Mouse (Mus musculus) neural tube, embryonic 11.5 days (tissue): Measurements from ENCODE around the gene Lpin2. TPM values are rescaled to one million over a fixed set of nuclear protein-coding genes. Genes with fewer than 3 reads are reported as not detected.
A peak's percentile ranks its signal among the peaks of the same experiment; 100 is the strongest.

Experiments
- ATAC-seq: fragments of 200-750 bp; cut with Nextera tagmentation; 2 replicates; pipeline ENCODE4 v1.8.0; 2017; ENCODE audit warnings: moderate number of reproducible peaks, mild to moderate bottlenecking, moderate TSS enrichment, moderate library complexity; ENCODE audit not compliant: insufficient read depth, low FRiP score, low TSS enrichment
- DNase-seq: peaks from one replicate; pipeline ENCODE4 v3.0.0-alpha.2; 2015; ENCODE audit warnings: low spot score
- H3K27ac ChIP-seq: fragments of 300-500 bp; sonication (generic); 2 replicates; pipeline ENCODE4 v1.5.1; 2014; ENCODE audit warnings: low read depth, mild to moderate bottlenecking, low read length
- H3K27me3 ChIP-seq: fragments of 300-500 bp; sonication (generic); 2 replicates; pipeline ENCODE4 v1.6.1; 2014; ENCODE audit warnings: mild to moderate bottlenecking, low read length, mixed read lengths; ENCODE audit not compliant: control insufficient read depth, insufficient read depth
- H3K36me3 ChIP-seq: fragments of 300-500 bp; sonication (generic); 2 replicates; pipeline ENCODE4 v1.6.1; 2014; ENCODE audit warnings: mild to moderate bottlenecking, low read length, moderate library complexity, mixed read lengths; ENCODE audit not compliant: control insufficient read depth, insufficient read depth
- H3K4me1 ChIP-seq: fragments of 300-500 bp; sonication (generic); 2 replicates; pipeline ENCODE4 v1.6.1; 2014; ENCODE audit warnings: low read length, mixed read lengths; ENCODE audit not compliant: control insufficient read depth, insufficient read depth
- H3K4me2 ChIP-seq: fragments of 300-500 bp; sonication (generic); 2 replicates; pipeline ENCODE4 v1.6.1; 2014; ENCODE audit warnings: low read depth, mild to moderate bottlenecking, moderate library complexity
- H3K4me3 ChIP-seq: fragments of 300-500 bp; sonication (generic); 2 replicates; pipeline ENCODE4 v1.5.1; 2014; ENCODE audit warnings: low read depth, low read length
- H3K9ac ChIP-seq: fragments of 300-500 bp; sonication (generic); 2 replicates; pipeline ENCODE4 v1.6.1; 2014; ENCODE audit warnings: mild to moderate bottlenecking, low read length
- H3K9me3 ChIP-seq: fragments of 300-500 bp; sonication (generic); 2 replicates; pipeline ENCODE4 v1.6.1; 2016; ENCODE audit warnings: low read length; ENCODE audit not compliant: control insufficient read depth
- WGBS: fragments of 180-500 bp; shearing (Covaris S2); extraction: QIAGEN DNeasy Blood & Tissue Kit; methylation state at CpG from one replicate; pipeline ENCODE4 v1.1.7; 2014; 5-methylcytosine and 5-hydroxymethylcytosine counted together
- polyA plus RNA-seq: library from polyadenylated mRNA; unstranded; fragments of >200 nt; fragmentation: Nextera tagmentation; extraction: Ambion mirVana; gene quantifications from 2 replicates; pipeline ENCODE4 v1.2.1, GENCODE M21; 2014

Lpin2 gene
- polyA plus RNA-seq, 1 experiment from 2014 or later, result 37.4 TPM

- Histone ChIP-seq H3K4me3 (no peak overlapping the region), H3K27ac (no peak overlapping the region), H3K9ac (no peak overlapping the region), H3K4me2 (no peak overlapping the region), H3K4me1 (no peaks in the 10 kb centered on the region), H3K36me3 (0 out of 2 replicates have a peak, but pooled peaks cover 3% of the 10 kb centered on the region), H3K27me3 (no peaks in the 10 kb centered on the region), H3K9me3 (no peaks in the 10 kb centered on the region)
- WGBS, result 82% methylated on average over 17 of the region's 17 CpGs
- no peak for ATAC-seq
- no peak for DNase-seq
Measured at GRCm38 (mm10) chr17:71214514-71215240, 32.3 kb downstream of the Lpin2 start.

DNA sequence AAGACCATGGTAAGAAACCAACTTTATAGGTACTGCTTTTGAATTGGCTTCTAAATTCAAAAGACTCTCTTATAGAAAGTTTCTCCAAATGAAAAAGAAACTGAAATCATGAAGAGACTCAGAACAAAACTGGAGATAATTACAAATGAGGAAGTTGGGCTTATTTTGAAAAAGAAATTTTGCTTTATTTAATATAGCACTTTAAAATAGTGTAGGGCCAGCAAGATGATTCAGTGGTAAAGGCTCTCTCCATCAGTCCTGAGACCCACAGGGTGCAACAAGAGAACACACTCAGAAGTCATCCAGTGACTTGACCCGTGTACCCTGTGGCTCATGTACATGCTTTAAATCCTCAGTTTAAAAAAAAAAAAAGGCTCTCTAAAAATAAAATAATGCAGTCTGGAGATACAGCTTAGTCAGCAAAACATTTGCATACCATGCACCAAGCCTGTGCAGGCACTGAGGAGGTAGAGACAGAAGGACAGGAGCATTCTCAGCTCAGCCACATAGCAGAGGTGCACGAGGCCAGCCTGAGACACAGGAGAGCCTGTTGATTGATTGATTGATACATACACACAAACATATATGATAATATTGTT, 33.0 kb downstream of the Lpin2 start:
- Histone ChIP-seq H3K36me3 (0 out of 2 replicates have a peak, but pooled peaks cover 3% of the 10 kb centered on the region), H3K27me3 (no peaks in the 10 kb centered on the region), H3K9me3 (no peaks in the 10 kb centered on the region), H3K9ac (no peak overlapping the region), H3K27ac (no peak overlapping the region), H3K4me1 (no peaks in the 10 kb centered on the region), H3K4me3 (no peak overlapping the region), H3K4me2 (no peak overlapping the region)
- WGBS, result 77% methylated on average over 2 of the region's 2 CpGs
- ATAC-seq (no peak), DNase-seq (no peak)

DNA sequence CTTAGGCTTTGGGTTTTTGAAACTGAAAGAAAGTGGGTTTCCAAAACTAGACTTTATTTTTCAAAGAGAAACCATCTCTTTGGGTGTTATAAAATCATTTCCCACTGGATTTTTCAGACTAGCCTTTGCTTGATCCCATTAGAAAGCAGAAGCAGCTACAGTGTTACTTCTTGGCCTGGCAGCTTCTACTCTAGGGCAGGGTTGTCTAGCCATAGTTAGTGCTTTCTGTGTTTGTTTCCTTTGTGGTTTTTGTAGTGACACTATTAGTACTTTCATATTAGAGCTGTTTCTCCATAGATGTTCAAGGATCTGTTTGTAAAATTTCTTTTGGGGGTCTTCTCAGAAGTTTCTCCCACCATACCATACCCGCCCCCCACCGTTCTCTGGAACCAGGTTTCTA, 33.9 kb downstream of the Lpin2 start:
- no peak for ATAC-seq
- WGBS, result 87% methylated on average over 2 of the region's 2 CpGs

GRCm38 (mm10) chr17:71217111-71217685, 34.8 kb downstream of the Lpin2 start:
- ATAC-seq (no peak), DNase-seq (no peak)
- no peak overlapping the region for H3K4me3 ChIP-seq
- 92% methylated on average over 5 of the region's 5 CpGs for WGBS
- no peak overlapping the region for H3K9ac ChIP-seq
- H3K27me3 ChIP-seq, result no peaks in the 10 kb centered on the region
- H3K9me3 ChIP-seq, result no peaks in the 10 kb centered on the region
- H3K4me2 ChIP-seq, result no peak overlapping the region
- H3K36me3 ChIP-seq, result 0 out of 2 replicates have a peak, but pooled peaks cover 3% of the 10 kb centered on the region
- H3K27ac ChIP-seq, result no peak overlapping the region
- no peaks in the 10 kb centered on the region for H3K4me1 ChIP-seq

More for the DNA sequence above, 33.9 kb downstream of the Lpin2 start:
- no peak overlapping the region for H3K4me2 ChIP-seq
- H3K27ac ChIP-seq, result no peak overlapping the region
- H3K9me3 ChIP-seq, result no peaks in the 10 kb centered on the region
- no peaks in the 10 kb centered on the region for H3K4me1 ChIP-seq
- H3K4me3 ChIP-seq, result no peak overlapping the region
- H3K9ac ChIP-seq, result no peak overlapping the region
- no peak for DNase-seq
- no peaks in the 10 kb centered on the region for H3K27me3 ChIP-seq
- 0 out of 2 replicates have a peak, but pooled peaks cover 3% of the 10 kb centered on the region for H3K36me3 ChIP-seq

DNA sequence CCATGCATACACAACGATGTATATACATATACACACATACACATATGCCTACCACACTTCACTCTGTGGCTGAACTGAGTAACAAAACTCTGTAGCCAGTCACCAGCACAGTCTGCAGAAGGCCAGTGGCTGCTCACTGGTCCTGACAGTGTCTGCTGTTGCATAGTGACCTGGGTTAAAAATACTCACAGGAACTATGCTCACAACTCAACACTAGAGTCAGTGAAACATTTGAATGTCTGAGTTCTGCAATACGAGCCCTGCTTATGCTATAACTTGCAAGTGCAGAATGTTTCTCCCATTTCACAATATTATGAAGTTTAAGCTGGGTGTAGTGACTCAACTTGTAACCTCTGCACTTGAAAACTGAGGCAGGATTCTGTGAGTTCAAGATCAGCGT, 39.0 kb downstream of the Lpin2 start:
- Histone ChIP-seq H3K4me2 (no peak overlapping the region), H3K27me3 (no peaks in the 10 kb centered on the region), H3K36me3 (0 out of 2 replicates have a peak, but pooled peaks cover 3% of the 10 kb centered on the region), H3K4me1 (no peaks in the 10 kb centered on the region), H3K9me3 (no peaks in the 10 kb centered on the region), H3K27ac (no peak overlapping the region), H3K4me3 (no peak overlapping the region), H3K9ac (no peak overlapping the region)
- DNase-seq (no peak), ATAC-seq (no peak)
- 89% methylated on average over 3 of the region's 3 CpGs for WGBS

- Histone ChIP-seq H3K36me3 (no peaks in the 10 kb centered on the region), H3K27ac (no peak overlapping the region), H3K27me3 (no peaks in the 10 kb centered on the region), H3K4me3 (no peak overlapping the region), H3K9me3 (no peaks in the 10 kb centered on the region), H3K9ac (no peak overlapping the region), H3K4me1 (no peaks in the 10 kb centered on the region), H3K4me2 (no peak overlapping the region)
- no peak for ATAC-seq
- 86% methylated on average over 5 of the region's 5 CpGs for WGBS
- no peak for DNase-seq
Measured at GRCm38 (mm10) chr17:71223676-71224075, 41.3 kb downstream of the Lpin2 start.

GRCm38 (mm10) chr17:71224521-71224920, 42.2 kb downstream of the Lpin2 start:
- Histone ChIP-seq H3K9ac (no peak overlapping the region), H3K9me3 (no peaks in the 10 kb centered on the region), H3K27me3 (no peaks in the 10 kb centered on the region), H3K4me2 (no peak overlapping the region), H3K4me3 (no peak overlapping the region), H3K36me3 (no peaks in the 10 kb centered on the region), H3K4me1 (no peaks in the 10 kb centered on the region), H3K27ac (no peak overlapping the region)
- 83% methylated on average over 2 of the region's 2 CpGs for WGBS
- DNase-seq (no peak), ATAC-seq (no peak)

DNA sequence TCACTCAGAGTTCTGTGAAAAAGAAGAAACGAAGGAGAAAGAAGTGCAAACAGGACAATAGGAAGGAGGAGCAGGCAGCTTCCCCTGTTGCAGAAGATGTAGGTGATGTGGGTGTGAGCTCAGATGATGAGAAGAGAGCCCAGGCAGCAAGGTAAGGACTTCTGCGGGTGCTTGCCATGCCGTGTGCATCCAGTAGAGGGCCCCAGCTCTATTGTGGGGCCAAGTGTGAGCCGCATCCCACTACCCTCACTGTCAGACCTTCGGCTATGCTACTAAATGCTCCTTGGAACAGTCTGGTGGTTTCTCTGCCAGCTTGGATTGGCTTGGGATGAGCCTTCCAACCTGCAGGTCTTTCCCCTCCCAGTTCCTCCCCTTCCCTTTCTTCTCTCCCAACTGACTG, 42.7 kb downstream of the Lpin2 start:
- WGBS, result 25% methylated on average over 5 of the region's 5 CpGs
- ATAC-seq, result no peak
- Histone ChIP-seq H3K4me1 (no peaks in the 10 kb centered on the region), H3K4me3 (no peak overlapping the region), H3K9me3 (no peaks in the 10 kb centered on the region), H3K9ac (no peak overlapping the region), H3K27ac (no peak overlapping the region), H3K4me2 (no peak overlapping the region), H3K27me3 (no peaks in the 10 kb centered on the region), H3K36me3 (no peaks in the 10 kb centered on the region)
- DNase-seq, result peak; percentile 50
